ENCODE assay signal across 20 mouse cellular contexts in the genomic region with DNA sequence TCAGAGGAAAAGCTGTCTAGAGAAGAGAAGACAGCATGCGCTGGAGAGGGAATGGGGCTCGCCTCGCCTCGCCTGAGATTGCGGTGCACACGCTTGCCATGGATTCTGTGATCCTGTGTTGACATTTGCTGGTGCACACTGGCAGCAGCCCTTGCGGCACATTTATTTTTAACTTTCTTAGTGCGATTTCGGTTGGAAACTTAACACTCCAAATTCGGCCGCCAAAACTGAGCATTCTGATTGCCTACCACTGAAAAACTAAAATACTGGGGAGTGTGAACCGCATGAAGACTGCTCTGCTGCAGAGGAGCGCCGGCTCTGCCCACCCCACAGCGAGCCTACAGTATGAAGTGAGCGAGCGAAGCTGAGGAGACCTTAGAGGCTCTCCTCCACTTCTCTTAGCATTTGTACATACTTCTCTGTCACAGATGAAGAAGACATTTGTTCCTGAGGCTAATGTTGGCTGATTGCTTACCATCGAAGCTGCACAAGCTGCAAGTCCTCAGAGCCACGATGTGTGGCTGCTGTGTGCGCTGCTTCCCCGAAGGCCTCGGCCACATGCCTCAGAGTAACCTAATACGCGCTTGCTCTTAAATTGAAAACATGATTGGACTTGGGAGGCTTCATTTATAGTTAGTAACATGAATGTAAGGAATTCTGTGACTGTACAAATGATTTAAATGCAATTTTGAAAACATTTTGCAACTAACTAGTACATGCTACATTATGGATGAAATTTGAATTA. TPM values are rescaled to one million over a fixed set of nuclear protein-coding genes. Genes with fewer than 3 reads are reported as not detected.
DNase-seq lines count a peak whose midpoint lies in the region; ATAC-seq and TF ChIP-seq lines count a peak whose summit lies in the region.
"Had no signal": no experiment of that assay in that cellular context is flagged by ENCODE, and none has a peak within 500 bp of the region (broad histone marks: within the 10 kb centered on the region; RNA-seq: fewer than 3 reads in every experiment).

No protein-coding gene starts in this region.

- H3K36me3 ChIP-seq in hindbrain, embryonic 12.5 days: peaks cover 78% of the 10 kb centered on the region
- H3K36me3 ChIP-seq in hindbrain, postnatal 0 days (ENCODE audit: insufficient read depth, low read length): peaks cover 57% of the 10 kb centered on the region
- peaks cover 95% of the 10 kb centered on the region for H3K36me3 ChIP-seq in heart, embryonic 10.5 days

- H3K27ac ChIP-seq in hindbrain, embryonic 12.5 days: peak overlapping the region; percentile 42
- no peak overlapping the region for H3K27ac ChIP-seq in hindbrain, postnatal 0 days
- no peak overlapping the region for H3K27ac ChIP-seq in heart, embryonic 10.5 days
- H3K27ac ChIP-seq: forebrain, embryonic 13.5 days; midbrain, embryonic 15.5 days; stomach, embryonic 15.5 days had no signal

- no peak for TF ChIP-seq CTCF in hindbrain, postnatal 0 days (IDR thresholded peaks at IDR 0.05; ENCODE audit: low read depth)

- peaks cover 8% of the 10 kb centered on the region for H3K4me1 ChIP-seq in hindbrain, embryonic 12.5 days
- no peaks in the 10 kb centered on the region for H3K4me1 ChIP-seq in hindbrain, postnatal 0 days (ENCODE audit: insufficient read depth, low read length)
- no peaks in the 10 kb centered on the region for H3K4me1 ChIP-seq in heart, embryonic 10.5 days
- H3K4me1 ChIP-seq: forebrain, embryonic 13.5 days; heart, embryonic 12.5 days; midbrain, embryonic 15.5 days; stomach, embryonic 15.5 days had no signal

- no peak overlapping the region for H3K4me2 ChIP-seq in hindbrain, embryonic 12.5 days (replicated peaks)
- H3K4me2 ChIP-seq in hindbrain, postnatal 0 days (ENCODE audit: low read depth, low read length): no peak overlapping the region
- H3K4me2 ChIP-seq: forebrain, embryonic 13.5 days; heart, embryonic 12.5 days; liver, embryonic 11.5 days; lung, embryonic 14.5 days; midbrain, embryonic 15.5 days; stomach, embryonic 15.5 days had no signal

- no peak for ATAC-seq in hindbrain, embryonic 12.5 days (ENCODE audit: low FRiP score)
- no peak for ATAC-seq in hindbrain, postnatal 0 days
- ATAC-seq: forebrain, embryonic 13.5 days; inflammation-experienced regulatory T-cells, adult 6 months; midbrain, embryonic 15.5 days; Patski had no signal

- DNase-seq in hindbrain, postnatal 0 days (ENCODE audit: low spot score): no peak
- peak; percentile 36 for DNase-seq in brain, embryonic 18.5 days (ENCODE audit: low read depth, low spot score)
- DNase-seq in frontal cortex, adult 2 months (ENCODE audit: extremely low spot score in 1 of 2, low spot score in 1 of 2): peak; percentile 53 to 70
- DNase-seq in right cerebral cortex, postnatal 10 days (ENCODE audit: low spot score in 2 of 2): peak; percentile 65 to 70
- DNase-seq in heart, embryonic 10.5 days (ENCODE audit: low spot score): no peak
- no peak for DNase-seq in gastrocnemius, postnatal 25 days
- DNase-seq: B cell, adult 2 months; cerebellum, adult 11 months; cerebellum, postnatal 36 days; heart, postnatal 36 days; lung, embryonic 14.5 days; thymus, postnatal 14 days had no signal

- 83% methylated on average over 24 of the region's 24 CpGs for WGBS in hindbrain, embryonic 12.5 days
- WGBS in hindbrain, postnatal 0 days: 89% methylated on average over 24 of the region's 24 CpGs
- WGBS in heart, embryonic 10.5 days: 95% methylated on average over 24 of the region's 24 CpGs

- no peak overlapping the region for H3K9ac ChIP-seq in hindbrain, embryonic 12.5 days
- no peak overlapping the region for H3K9ac ChIP-seq in hindbrain, postnatal 0 days (replicated peaks; ENCODE audit: low read length)
- H3K9ac ChIP-seq: forebrain, embryonic 13.5 days; heart, embryonic 12.5 days; lung, embryonic 14.5 days; midbrain, embryonic 15.5 days; stomach, embryonic 15.5 days had no signal

- no peak overlapping the region for H3K4me3 ChIP-seq in hindbrain, embryonic 12.5 days
- H3K4me3 ChIP-seq in hindbrain, postnatal 0 days (ENCODE audit: low read length): no peak overlapping the region
- H3K4me3 ChIP-seq in heart, embryonic 10.5 days: no peak overlapping the region
- H3K4me3 ChIP-seq: forebrain, embryonic 13.5 days; heart, embryonic 12.5 days; midbrain, embryonic 15.5 days; stomach, embryonic 15.5 days had no signal

- H3K27me3 ChIP-seq in hindbrain, embryonic 12.5 days: no peaks in the 10 kb centered on the region
- no peaks in the 10 kb centered on the region for H3K27me3 ChIP-seq in hindbrain, postnatal 0 days (ENCODE audit: insufficient read depth, low read length)
- no peaks in the 10 kb centered on the region for H3K27me3 ChIP-seq in heart, embryonic 10.5 days (ENCODE audit: insufficient read depth, poor library complexity, severe bottlenecking)
- H3K27me3 ChIP-seq: forebrain, embryonic 13.5 days; heart, embryonic 12.5 days; midbrain, embryonic 15.5 days; Patski; stomach, embryonic 15.5 days had no signal

- H3K9me3 ChIP-seq in hindbrain, embryonic 12.5 days (replicated peaks): no peaks in the 10 kb centered on the region
- no peaks in the 10 kb centered on the region for H3K9me3 ChIP-seq in hindbrain, postnatal 0 days (ENCODE audit: low read length)
- H3K9me3 ChIP-seq in heart, embryonic 10.5 days: no peaks in the 10 kb centered on the region
- H3K9me3 ChIP-seq: forebrain, embryonic 13.5 days; heart, embryonic 12.5 days; midbrain, embryonic 15.5 days; stomach, embryonic 15.5 days had no signal

RNA-seq across cellular contexts. Expression of gene Mn1, which starts 40.7 kb away (rescaled TPM):
- 61.0 and 62.7 TPM in 2 replicates for polyA plus RNA-seq in hindbrain, embryonic 12.5 days (2016; fragmentation: Nextera tagmentation; extraction: Ambion mirVana)
- total RNA-seq in hindbrain, postnatal 0 days (2014; rRNA removed): 71.5 and 87.2 TPM in 2 replicates
- polyA plus RNA-seq in hindbrain, postnatal 0 days (2015; fragmentation: Nextera tagmentation; extraction: Ambion mirVana): 27.0 and 32.9 TPM in 2 replicates
- polyA plus RNA-seq in frontal cortex, adult 2 months (2012; rRNA removed): 11.9 and 12.7 TPM in 2 replicates
- 6.4 and 7.7 TPM in 2 replicates for polyA plus RNA-seq in heart, embryonic 10.5 days (2016; fragmentation: Nextera tagmentation; extraction: Ambion mirVana)
- 10 to 100 TPM; 49.1 to 75.2 TPM for total RNA-seq in gastrocnemius, postnatal 25 days (2021)
- polyA plus RNA-seq: inflammation-experienced regulatory T-cells, adult 6 months had no signal

RNA-seq across cellular contexts. Expression of gene Pitpnb, which starts 45.9 kb away (rescaled TPM):
- 100 and 111 TPM in 2 replicates for polyA plus RNA-seq in hindbrain, embryonic 12.5 days (2016; fragmentation: Nextera tagmentation; extraction: Ambion mirVana)
- total RNA-seq in hindbrain, postnatal 0 days (2014; rRNA removed): 9.0 and 10.2 TPM in 2 replicates
- 78.8 and 79.9 TPM in 2 replicates for polyA plus RNA-seq in hindbrain, postnatal 0 days (2015; fragmentation: Nextera tagmentation; extraction: Ambion mirVana)
- polyA plus RNA-seq in frontal cortex, adult 2 months (2012; rRNA removed): 68.4 and 74.6 TPM in 2 replicates
- 93.7 and 105 TPM in 2 replicates for polyA plus RNA-seq in heart, embryonic 10.5 days (2016; fragmentation: Nextera tagmentation; extraction: Ambion mirVana)
- 10 to 100 TPM; 20.3 to 21.1 TPM for total RNA-seq in gastrocnemius, postnatal 25 days (2021)

Comparison
In these comparisons a context has a peak if more than half of its experiments do, and no peak if none do; other contexts are left out.
1. DNase-seq: peak in brain, embryonic 18.5 days (single experiment), frontal cortex, adult 2 months (2 of 2) and right cerebral cortex, postnatal 10 days (2 of 2); none in hindbrain, postnatal 0 days (single experiment), heart, embryonic 10.5 days (single experiment) and gastrocnemius, postnatal 25 days (single experiment).